Mouse (Mus musculus) adrenal gland, postnatal 10 days (tissue): Measurements from ENCODE around the gene Cradd. TPM values are rescaled to one million over a fixed set of nuclear protein-coding genes. Genes with fewer than 3 reads are reported as not detected.
A peak's percentile ranks its signal among the peaks of the same experiment; 100 is the strongest.

ENCODE experiments used
- DNase-seq: peaks from one replicate; pipeline ENCODE4 v3.0.0; 2021; ENCODE audit warnings: mixed read lengths
- total RNA-seq, 2 experiments: library from RNA; stranded (reverse); gene quantifications; 2 replicates each; pipeline ENCODE4 v1.2.3; 2021

Cradd gene
- total RNA-seq, 2 experiments from 2014 or later: 8.2 to 13.4 TPM

GRCm38 (mm10) chr10:95200323-95200722 lies 123.6 kb downstream of the Cradd start:
- peak; percentile 62 for DNase-seq

GRCm38 (mm10) chr10:95199541-95200269 lies 124.2 kb downstream of the Cradd start:
- DNase-seq: no peak

- DNase-seq: peak; percentile 47
Measured at GRCm38 (mm10) chr10:95197377-95197776, 126.6 kb downstream of the Cradd start.

- no peak for DNase-seq
Measured at GRCm38 (mm10) chr10:95195719-95196118, 128.2 kb downstream of the Cradd start.

GRCm38 (mm10) chr10:95194776-95195175 lies 129.2 kb downstream of the Cradd start:
- no peak for DNase-seq

GRCm38 (mm10) chr10:95193875-95194281 lies 130.1 kb downstream of the Cradd start:
- DNase-seq: no peak

GRCm38 (mm10) chr10:95191881-95192280 lies 132.1 kb downstream of the Cradd start:
- no peak for DNase-seq

- DNase-seq: no peak
Measured at GRCm38 (mm10) chr10:95191151-95191655, 132.7 kb downstream of the Cradd start.

GRCm38 (mm10) chr10:95189550-95190211 lies 134.3 kb downstream of the Cradd start:
- DNase-seq: no peak

- no peak for DNase-seq
Measured at GRCm38 (mm10) chr10:95184210-95184609, 139.7 kb downstream of the Cradd start.

- peak; percentile 80 for DNase-seq
Measured at GRCm38 (mm10) chr10:95183051-95183450, 140.9 kb downstream of the Cradd start.

- no peak for DNase-seq
Measured at GRCm38 (mm10) chr10:95182405-95182804, 141.5 kb downstream of the Cradd start.

GRCm38 (mm10) chr10:95181553-95181952 lies 142.4 kb downstream of the Cradd start:
- DNase-seq: no peak

GRCm38 (mm10) chr10:95180900-95181299 lies 143.0 kb downstream of the Cradd start:
- no peak for DNase-seq

GRCm38 (mm10) chr10:95180177-95180576 lies 143.8 kb downstream of the Cradd start:
- DNase-seq: peak; percentile 44

GRCm38 (mm10) chr10:95178785-95179184 lies 145.1 kb downstream of the Cradd start:
- DNase-seq: no peak

GRCm38 (mm10) chr10:95175423-95176120 lies 148.4 kb downstream of the Cradd start:
- DNase-seq: no peak

GRCm38 (mm10) chr10:95174260-95174659 lies 149.7 kb downstream of the Cradd start:
- no peak for DNase-seq

GRCm38 (mm10) chr10:95170721-95171354 lies 153.1 kb downstream of the Cradd start:
- DNase-seq: no peak

- no peak for DNase-seq
Measured at GRCm38 (mm10) chr10:95164949-95165348, 159.0 kb downstream of the Cradd start.

GRCm38 (mm10) chr10:95162691-95163374 lies 161.1 kb downstream of the Cradd start:
- peak; percentile 10 for DNase-seq
